Mouse (Mus musculus): ENCODE results near the gene Mdp1. TPM values are rescaled to one million over a fixed set of nuclear protein-coding genes. Genes with fewer than 3 reads are reported as not detected.

Mdp1 gene
- polyA plus RNA-seq, 1 experiment from 2014 or later: 51.3 TPM

DNA sequence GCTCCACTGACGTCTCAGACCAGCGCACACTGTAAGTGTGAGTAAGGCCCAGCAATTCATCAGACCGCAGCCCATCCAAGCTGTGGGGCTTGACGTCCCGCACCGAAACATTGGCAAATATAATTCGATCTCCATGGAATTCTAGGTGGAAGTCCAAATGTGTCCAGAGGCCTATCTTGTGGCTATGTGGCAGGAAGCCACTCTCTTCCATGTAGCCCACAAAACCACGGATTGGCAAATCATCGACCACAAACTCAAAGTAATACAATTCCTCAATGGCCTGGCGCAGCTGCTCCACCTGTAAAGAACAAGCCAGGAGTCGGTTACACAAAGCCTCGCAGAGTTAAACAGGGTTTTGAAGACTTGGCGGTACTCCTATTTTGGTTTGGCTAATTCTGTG lies 19.0 kb downstream of the Mdp1 start:
- no peaks in the 10 kb centered on the region for H3K9me3 ChIP-seq
- H3K36me3 ChIP-seq: peaks cover 31% of the 10 kb centered on the region; the same call in 1 of the 2 replicates
- peaks cover 20% of the 10 kb centered on the region for H3K4me1 ChIP-seq
- 92% methylated on average over 13 of the region's 13 CpGs for WGBS
- H3K4me3 ChIP-seq (replicated peaks): no peak overlapping the region
- H3K4me2 ChIP-seq: no peak overlapping the region
- H3K27me3 ChIP-seq (replicated peaks): no peaks in the 10 kb centered on the region
- H3K9ac ChIP-seq: no peak overlapping the region
- no peak for ATAC-seq (ENCODE audit: insufficient read depth, low FRiP score, low read depth)
- no peak overlapping the region for H3K27ac ChIP-seq

GRCm38 (mm10) chr14:55640816-55641215 lies 19.5 kb downstream of the Mdp1 start:
- Histone ChIP-seq H3K36me3 (peaks cover 31% of the 10 kb centered on the region; the same call in 1 of the 2 replicates), H3K27me3 (replicated peaks) (no peaks in the 10 kb centered on the region), H3K4me1 (peaks cover 20% of the 10 kb centered on the region), H3K9me3 (no peaks in the 10 kb centered on the region), H3K4me3 (replicated peaks) (no peak overlapping the region), H3K9ac (no peak overlapping the region), H3K4me2 (no peak overlapping the region), H3K27ac (no peak overlapping the region)
- ATAC-seq (ENCODE audit: insufficient read depth, low FRiP score, low read depth): no peak
- 96% methylated on average over 14 of the region's 14 CpGs for WGBS

GRCm38 (mm10) chr14:55637795-55638194 lies 22.5 kb downstream of the Mdp1 start, which contains the start of gene Gm49378:
Gene Gm49378 (minus strand): TSS chr14:55637895.
- no peaks in the 10 kb centered on the region for H3K27me3 ChIP-seq (replicated peaks)
- no peak within 1 kb of the TSS for H3K4me2 ChIP-seq
- 92% methylated on average over 9 of the region's 9 CpGs for WGBS
- no peak within 1 kb of the TSS for H3K27ac ChIP-seq
- H3K4me3 ChIP-seq (replicated peaks): no peak within 1 kb of the TSS
- ATAC-seq (ENCODE audit: insufficient read depth, low FRiP score, low read depth): no peak
- H3K36me3 ChIP-seq: peaks cover 46% of the 10 kb centered on the region
- H3K4me1 ChIP-seq: peaks cover 18% of the 10 kb centered on the region; the same call in 1 of the 2 replicates
- H3K9me3 ChIP-seq: no peaks in the 10 kb centered on the region
- H3K9ac ChIP-seq: no peak within 1 kb of the TSS

DNA sequence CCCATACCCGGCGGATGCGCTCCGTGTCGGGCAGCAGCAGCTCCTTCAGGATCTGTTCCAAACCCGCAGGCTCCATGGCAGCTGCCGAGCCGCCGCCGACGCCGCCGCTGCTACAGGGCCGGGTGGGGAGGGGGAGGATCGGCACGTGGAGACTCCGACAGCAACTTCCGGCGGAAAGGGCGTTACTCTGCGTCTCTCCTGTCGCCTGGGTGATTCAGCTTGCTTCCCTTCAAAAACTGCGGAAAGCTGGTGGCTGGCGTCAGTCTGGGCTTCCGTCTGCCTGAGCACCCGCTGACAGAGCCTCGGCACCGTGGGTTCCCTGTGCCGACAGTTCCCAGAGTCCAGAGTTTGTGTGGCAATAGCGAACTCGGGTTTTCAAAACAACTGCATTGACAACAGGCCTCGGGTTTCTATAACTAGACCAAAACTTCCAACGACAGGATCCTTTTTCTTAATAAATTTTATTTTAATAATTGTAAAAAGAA lies 24.7 kb downstream of the Mdp1 start, which contains the start of gene Ipo4:
Gene Ipo4, minus strand, starts transcription at position 435 of the 485 bp plus-strand sequence.
- H3K36me3 ChIP-seq: peaks cover 57% of the 10 kb centered on the region
- peaks cover 9% of the 10 kb centered on the region; the same call in 1 of the 2 replicates for H3K4me1 ChIP-seq
- no peaks in the 10 kb centered on the region for H3K27me3 ChIP-seq (replicated peaks)
- ATAC-seq (ENCODE audit: insufficient read depth, low FRiP score, low read depth): peak; percentile 85
- 1% methylated on average over 33 of the region's 33 CpGs for WGBS
- H3K4me3 ChIP-seq (replicated peaks): peak within 1 kb of the TSS; percentile 74
- peak within 1 kb of the TSS; percentile 49 for H3K9ac ChIP-seq
- H3K4me2 ChIP-seq: peak within 1 kb of the TSS; percentile 83
- H3K27ac ChIP-seq: peak within 1 kb of the TSS; percentile 67
- H3K9me3 ChIP-seq: no peaks in the 10 kb centered on the region

DNA sequence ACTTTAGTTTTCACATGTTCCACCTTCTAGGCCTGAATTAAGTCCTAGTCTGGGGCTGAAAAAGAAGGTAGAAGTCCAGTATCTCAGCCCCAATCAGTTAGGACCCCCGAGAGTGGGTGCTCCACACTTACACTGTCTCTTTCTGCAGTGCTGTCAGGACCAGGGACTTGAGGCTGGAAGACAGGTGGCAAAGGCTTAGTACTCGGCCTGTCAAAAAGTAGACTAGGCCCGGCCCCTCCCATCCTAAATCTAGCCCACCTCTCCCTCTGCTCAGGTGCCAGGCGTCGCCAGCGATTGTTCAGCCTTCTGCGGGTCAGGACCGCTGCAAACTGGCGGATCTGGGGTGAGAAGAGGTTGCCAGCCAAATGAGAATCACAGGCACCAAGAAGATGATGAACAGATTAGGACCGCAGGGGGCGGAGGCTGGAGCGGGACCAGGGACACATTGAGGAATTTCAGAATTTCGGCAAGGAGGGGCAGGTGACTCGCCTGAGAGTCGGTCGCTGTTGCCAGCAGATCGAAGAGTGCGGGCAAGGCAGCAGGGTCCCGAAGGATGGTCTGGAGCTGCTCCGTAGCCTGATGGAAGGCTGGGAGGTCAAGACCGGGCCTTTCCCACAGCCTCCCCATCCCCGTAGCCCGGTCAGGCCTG lies 25.3 kb downstream of the Mdp1 start:
- Histone ChIP-seq H3K9ac (peak overlapping the region; percentile 49), H3K27ac (peak overlapping the region; percentile 67), H3K4me3 (replicated peaks) (peak overlapping the region; percentile 74), H3K4me1 (peaks cover 9% of the 10 kb centered on the region; the same call in 1 of the 2 replicates), H3K36me3 (peaks cover 58% of the 10 kb centered on the region), H3K9me3 (no peaks in the 10 kb centered on the region), H3K27me3 (replicated peaks) (no peaks in the 10 kb centered on the region), H3K4me2 (peak overlapping the region; percentile 83)
- 3% methylated on average over 23 of the region's 23 CpGs for WGBS
- ATAC-seq (ENCODE audit: insufficient read depth, low FRiP score, low read depth): peak; percentile 20; the same call in 1 of the 2 replicates

DNA sequence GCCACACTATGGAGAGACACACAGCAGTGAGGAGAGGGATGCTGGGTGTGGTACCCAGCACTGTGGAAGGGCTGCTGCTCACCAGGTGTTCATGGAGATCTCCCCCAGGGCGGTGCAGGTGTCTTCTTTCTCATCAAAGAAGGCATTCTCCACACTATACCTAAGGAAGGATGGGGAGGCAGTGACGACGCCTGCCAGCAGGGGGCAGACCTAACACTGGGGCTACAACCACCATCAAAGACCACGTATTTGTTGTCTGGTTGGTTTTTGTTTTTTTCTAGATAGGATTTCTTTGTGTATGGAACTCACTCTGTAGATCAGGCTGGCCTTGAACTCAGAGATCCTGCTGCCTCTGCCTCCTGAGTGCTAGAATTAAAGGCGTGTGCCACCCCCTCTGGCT lies 31.0 kb downstream of the Mdp1 start:
- WGBS: 61% methylated on average over 5 of the region's 5 CpGs
- ATAC-seq (ENCODE audit: insufficient read depth, low FRiP score, low read depth): no peak
- Histone ChIP-seq H3K4me3 (replicated peaks) (no peak overlapping the region), H3K27me3 (replicated peaks) (no peaks in the 10 kb centered on the region), H3K4me2 (no peak overlapping the region), H3K4me1 (peaks cover 4% of the 10 kb centered on the region; the same call in 1 of the 2 replicates), H3K9ac (no peak overlapping the region), H3K9me3 (no peaks in the 10 kb centered on the region), H3K36me3 (peaks cover 80% of the 10 kb centered on the region), H3K27ac (no peak overlapping the region)

GRCm38 (mm10) chr14:55628077-55628827 lies 32.1 kb downstream of the Mdp1 start:
- H3K27ac ChIP-seq: no peak overlapping the region
- 84% methylated on average over 27 of the region's 27 CpGs for WGBS
- peaks cover 71% of the 10 kb centered on the region for H3K36me3 ChIP-seq
- H3K4me3 ChIP-seq (replicated peaks): no peak overlapping the region
- H3K9me3 ChIP-seq: no peaks in the 10 kb centered on the region
- H3K4me2 ChIP-seq: no peak overlapping the region
- H3K27me3 ChIP-seq (replicated peaks): no peaks in the 10 kb centered on the region
- ATAC-seq (ENCODE audit: insufficient read depth, low FRiP score, low read depth): no peak
- no peak overlapping the region for H3K9ac ChIP-seq
- no peaks in the 10 kb centered on the region for H3K4me1 ChIP-seq

GRCm38 (mm10) chr14:55618486-55619195 lies 41.7 kb downstream of the Mdp1 start:
- no peaks in the 10 kb centered on the region for H3K27me3 ChIP-seq (replicated peaks)
- H3K4me3 ChIP-seq (replicated peaks): peak overlapping the region; percentile 26
- no peak for ATAC-seq (ENCODE audit: insufficient read depth, low FRiP score, low read depth)
- peak overlapping the region; percentile 50 for H3K4me2 ChIP-seq
- H3K9ac ChIP-seq: no peak overlapping the region
- no peak overlapping the region for H3K27ac ChIP-seq
- 32% methylated on average over 22 of the region's 22 CpGs for WGBS
- peaks cover 10% of the 10 kb centered on the region for H3K4me1 ChIP-seq
- no peaks in the 10 kb centered on the region for H3K9me3 ChIP-seq
- H3K36me3 ChIP-seq: no peaks in the 10 kb centered on the region

DNA sequence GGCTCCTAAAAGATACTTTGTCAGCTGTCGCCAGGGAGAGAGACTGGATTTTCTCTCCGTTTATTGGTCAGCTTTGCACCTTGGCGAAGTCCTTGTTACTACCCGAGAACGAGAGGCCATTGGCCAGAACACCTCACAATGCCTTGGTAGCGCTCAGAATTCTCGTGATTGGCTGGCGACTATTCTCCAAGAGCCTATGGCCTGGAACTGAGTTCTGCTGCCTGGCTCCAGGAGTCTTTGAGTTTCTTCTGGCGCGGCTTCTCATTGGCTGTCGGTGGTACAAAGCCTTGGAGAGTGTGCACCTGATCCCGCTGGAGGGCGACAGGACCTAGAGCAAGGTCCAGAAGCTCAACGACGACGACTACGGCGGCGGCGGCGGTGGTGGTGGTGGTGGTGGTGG lies 42.5 kb downstream of the Mdp1 start, which contains the start of gene Rec8:
Gene Rec8, plus strand, starts transcription at position 216 of the 400 bp plus-strand sequence.
- H3K27me3 ChIP-seq (replicated peaks): no peaks in the 10 kb centered on the region
- peak within 1 kb of the TSS; percentile 50 for H3K4me2 ChIP-seq
- 10% methylated on average over 21 of the region's 21 CpGs for WGBS
- peak; percentile 84 for ATAC-seq (ENCODE audit: insufficient read depth, low FRiP score, low read depth)
- peaks cover 10% of the 10 kb centered on the region for H3K4me1 ChIP-seq
- H3K9ac ChIP-seq: no peak within 1 kb of the TSS
- H3K27ac ChIP-seq: peak within 1 kb of the TSS; percentile 3; the same call in 1 of the 2 replicates
- H3K36me3 ChIP-seq: no peaks in the 10 kb centered on the region
- H3K4me3 ChIP-seq (replicated peaks): peak within 1 kb of the TSS; percentile 26
- H3K9me3 ChIP-seq: no peaks in the 10 kb centered on the region

GRCm38 (mm10) chr14:55616844-55617243 lies 43.5 kb downstream of the Mdp1 start:
- Histone ChIP-seq H3K36me3 (no peaks in the 10 kb centered on the region), H3K4me3 (replicated peaks) (no peak overlapping the region), H3K9me3 (no peaks in the 10 kb centered on the region), H3K9ac (no peak overlapping the region), H3K4me2 (no peak overlapping the region), H3K27me3 (replicated peaks) (no peaks in the 10 kb centered on the region), H3K4me1 (peaks cover 10% of the 10 kb centered on the region), H3K27ac (no peak overlapping the region)
- WGBS: 83% methylated on average over 2 of the region's 2 CpGs
- ATAC-seq (ENCODE audit: insufficient read depth, low FRiP score, low read depth): no peak

GRCm38 (mm10) chr14:55615876-55616275 lies 44.4 kb downstream of the Mdp1 start:
- H3K27me3 ChIP-seq (replicated peaks): no peaks in the 10 kb centered on the region
- no peak overlapping the region for H3K4me2 ChIP-seq
- 43% methylated on average over 2 of the region's 2 CpGs for WGBS
- no peaks in the 10 kb centered on the region for H3K9me3 ChIP-seq
- H3K9ac ChIP-seq: no peak overlapping the region
- no peak for ATAC-seq (ENCODE audit: insufficient read depth, low FRiP score, low read depth)
- no peak overlapping the region for H3K4me3 ChIP-seq (replicated peaks)
- peaks cover 10% of the 10 kb centered on the region for H3K4me1 ChIP-seq
- H3K27ac ChIP-seq: no peak overlapping the region
- H3K36me3 ChIP-seq: no peaks in the 10 kb centered on the region
